Mouse (Mus musculus): ENCODE measurements around the gene Olfr64. TPM values are rescaled to one million over a fixed set of nuclear protein-coding genes. Genes with fewer than 3 reads are reported as not detected.

Gene Olfr64
- polyA plus RNA-seq (2012; rRNA removed) = not detected in 2 replicates

DNA sequence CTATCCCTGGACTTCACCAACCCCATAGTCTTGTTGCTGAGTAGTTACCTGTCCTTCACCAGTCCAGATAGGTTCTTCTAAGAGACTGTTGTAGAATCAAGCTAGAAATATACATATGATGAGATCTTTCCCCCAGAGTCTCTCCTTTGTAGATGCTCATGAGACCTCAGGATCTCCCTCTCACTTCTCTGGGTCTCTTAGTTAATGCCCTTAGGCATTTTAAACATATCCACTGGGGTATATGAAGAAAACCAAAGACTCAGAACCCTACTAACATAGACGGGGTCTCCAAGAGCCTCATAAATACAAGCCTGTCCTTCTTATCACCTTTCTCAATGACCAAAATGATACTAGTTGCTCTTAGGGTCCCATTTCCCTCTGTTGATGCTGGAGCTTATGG lies at the start of gene Olfr64:
Olfr64 (minus strand) TSS at position 101 of the 400 bp plus-strand sequence.

DNA sequence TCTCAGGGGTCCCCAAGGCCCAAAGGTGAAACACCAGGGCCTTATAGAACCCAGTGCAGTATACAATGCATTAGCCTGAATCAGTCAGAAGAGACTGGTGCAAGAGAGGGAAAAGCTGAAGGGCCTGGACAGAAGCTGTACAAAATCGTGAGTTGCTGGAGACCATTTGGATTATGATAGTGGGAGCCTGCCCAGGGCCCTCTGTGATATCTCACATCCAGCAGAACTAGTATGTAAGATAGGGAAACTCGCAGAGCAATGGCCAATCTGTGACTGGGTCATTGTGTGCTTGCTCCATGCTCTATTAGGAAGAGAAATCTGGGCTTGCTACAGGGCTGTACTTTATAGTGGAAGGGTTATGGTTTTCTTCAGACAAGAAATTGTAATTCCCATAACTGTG lies 40.0 kb upstream of the Olfr64 start, which contains the start of gene Olfr632:
Olfr632 (plus strand) TSS at position 84 of the 400 bp plus-strand sequence.

DNA sequence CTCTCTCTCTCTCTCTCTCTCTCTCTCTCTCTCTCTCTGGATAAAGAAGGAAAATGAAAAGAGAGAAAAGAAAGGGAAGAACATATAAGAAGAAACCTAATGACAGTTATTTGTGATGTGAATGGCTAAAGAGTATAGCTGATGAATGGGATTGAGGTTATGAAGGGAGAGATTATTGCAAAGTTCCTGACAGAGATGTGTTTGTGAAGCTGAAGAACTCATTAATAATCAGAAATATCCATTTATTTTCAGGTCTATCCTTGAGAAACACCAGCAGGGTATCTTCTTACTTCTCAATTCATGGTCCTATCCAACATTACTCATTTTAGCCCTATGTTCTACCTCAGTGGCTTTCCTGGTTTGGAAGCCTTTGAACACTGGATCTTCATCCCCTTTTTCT lies 34.2 kb upstream of the Olfr64 start, which contains the start of gene Olfr631:
Olfr631 (plus strand) TSS at position 301 of the 400 bp plus-strand sequence.

DNA sequence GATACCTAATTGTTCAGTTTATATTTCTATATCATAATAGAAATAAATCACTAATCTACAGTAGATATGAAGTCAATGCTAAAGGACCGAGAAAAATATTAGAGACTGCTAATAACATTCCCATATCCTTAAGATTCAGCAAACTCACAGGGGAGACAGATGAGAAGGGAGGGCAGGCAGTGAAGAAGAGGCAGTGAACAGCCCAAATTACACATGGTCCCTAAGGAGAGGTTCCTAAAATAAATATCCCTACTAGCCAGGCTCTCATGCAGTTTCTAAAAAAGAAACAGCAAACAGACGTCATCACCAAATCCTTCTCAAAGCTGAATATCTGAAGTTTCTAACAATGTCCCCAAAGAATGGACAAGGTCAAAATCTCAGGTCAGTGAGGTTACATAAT lies 8.9 kb upstream of the Olfr64 start, which contains the start of gene Olfr65:
Olfr65 (plus strand) TSS at position 301 of the 400 bp plus-strand sequence.

DNA sequence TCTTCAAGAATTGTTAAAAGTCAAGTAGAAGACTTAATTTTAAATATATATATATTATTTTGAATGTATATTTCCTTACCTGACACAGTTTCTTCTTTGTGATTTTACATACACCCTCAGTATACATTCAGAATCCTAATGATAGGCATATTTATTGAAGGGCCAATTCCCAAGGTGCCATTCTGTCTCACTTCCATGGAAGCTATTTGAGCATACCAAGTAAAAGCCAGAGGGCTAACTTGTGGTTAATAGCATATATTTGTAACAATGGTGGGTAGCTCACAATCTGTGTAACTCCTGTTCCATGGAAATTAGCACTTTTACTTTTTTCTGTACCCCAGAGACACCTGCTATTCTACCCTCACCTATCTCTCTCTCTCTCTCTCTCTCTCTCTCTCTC lies 8.1 kb downstream of the Olfr64 start, which contains the start of gene Olfr66:
Olfr66 (minus strand) TSS at position 101 of the 400 bp plus-strand sequence.

DNA sequence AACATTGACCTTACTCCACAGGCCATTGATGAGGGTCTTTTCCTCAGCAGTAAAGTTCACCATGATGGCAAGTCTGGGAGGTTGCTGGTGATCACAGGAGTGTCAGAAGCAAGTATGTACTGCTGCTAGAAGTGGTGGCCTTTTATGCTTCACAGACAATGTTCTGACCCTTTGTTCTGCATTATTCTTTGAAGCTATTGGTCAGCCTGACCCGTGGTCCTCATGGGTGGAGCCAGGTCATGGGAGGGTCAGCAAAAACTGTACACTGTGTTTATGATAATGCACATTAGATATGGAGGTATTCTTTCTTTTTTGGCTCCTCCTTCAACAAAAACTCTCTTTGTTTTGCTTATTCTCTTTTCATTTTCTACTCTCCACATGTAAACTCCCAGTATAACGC lies 41.2 kb downstream of the Olfr64 start, which contains the start of gene Hbb-y:
Hbb-y (minus strand) TSS at position 127 of the 400 bp plus-strand sequence.

DNA sequence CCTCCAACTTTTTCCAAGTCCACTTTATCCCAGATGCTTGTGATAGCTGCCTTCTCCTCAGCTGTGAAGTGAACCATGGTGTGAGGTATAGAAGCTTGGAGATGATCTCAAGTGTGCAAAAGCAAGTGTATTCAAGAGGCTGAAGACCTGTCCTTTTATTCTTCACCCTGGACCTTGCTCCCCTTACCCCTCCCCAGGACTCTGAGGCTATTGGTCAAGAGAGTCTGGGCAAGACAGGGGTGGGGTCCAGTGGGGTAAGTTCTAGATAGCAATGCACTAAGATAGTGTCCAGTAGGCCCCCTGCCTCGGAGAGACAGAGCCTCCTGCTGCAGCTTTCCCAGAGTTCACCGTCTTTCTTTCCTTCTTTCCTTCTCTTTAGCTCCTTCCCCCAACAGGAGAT lies 51.3 kb downstream of the Olfr64 start, which contains the start of gene Hbb-bh1:
Hbb-bh1 (minus strand) TSS at position 131 of the 400 bp plus-strand sequence.

DNA sequence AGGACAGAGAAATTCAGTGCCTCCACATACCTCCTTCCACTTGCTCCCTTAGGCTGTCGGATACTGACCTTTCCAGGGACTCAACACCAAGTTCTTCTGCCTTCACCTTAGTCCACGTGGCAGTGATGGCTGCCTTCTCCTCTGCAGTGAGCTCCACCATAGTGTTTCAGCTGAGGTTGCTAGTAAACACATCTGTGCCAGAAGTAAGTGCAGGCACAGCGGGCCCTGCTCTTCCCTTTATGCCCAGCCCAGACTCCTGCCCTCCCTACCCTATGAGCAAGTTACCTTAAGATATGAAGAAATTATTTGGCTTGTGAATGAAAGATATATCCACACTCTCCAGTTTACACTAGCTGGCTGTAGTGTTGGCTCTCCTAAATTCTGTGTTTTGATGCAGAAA lies 54.0 kb downstream of the Olfr64 start, which contains the start of gene Hbb-bh2:
Hbb-bh2 (minus strand) TSS at position 253 of the 400 bp plus-strand sequence.

Other genes with a start within 250 kb of the Olfr64 start
- not detected in 2 replicates for gene Olfr623, start 230.8 kb downstream of the Olfr64 start, polyA plus RNA-seq (2012; rRNA removed)
- not detected in 2 replicates for gene Olfr624, start 223.3 kb downstream of the Olfr64 start, polyA plus RNA-seq (2012; rRNA removed)
- not detected in 2 replicates for gene Olfr625-ps1, start 211.8 kb downstream of the Olfr64 start, polyA plus RNA-seq (2012; rRNA removed)
- not detected in 2 replicates for gene Olfr243, start 179.8 kb downstream of the Olfr64 start, polyA plus RNA-seq (2012; rRNA removed)
- gene Olfr628, start 164.1 kb downstream of the Olfr64 start, polyA plus RNA-seq (2012; rRNA removed) = not detected in 2 replicates
- gene Olfr629, start 149.5 kb downstream of the Olfr64 start, polyA plus RNA-seq (2012; rRNA removed) = not detected in 2 replicates
- not detected in 2 replicates for gene Olfr630, start 137.2 kb downstream of the Olfr64 start, polyA plus RNA-seq (2012; rRNA removed)
- not detected in 2 replicates for gene Olfr69, start 122.9 kb downstream of the Olfr64 start, polyA plus RNA-seq (2012; rRNA removed)
- gene Olfr68, start 114.8 kb downstream of the Olfr64 start, polyA plus RNA-seq (2012; rRNA removed) = not detected in 2 replicates
- not detected in 2 replicates for gene Olfr67, start 102.7 kb downstream of the Olfr64 start, polyA plus RNA-seq (2012; rRNA removed)
- 36.7 and 60.5 TPM in 2 replicates for gene Hbb-bt, start 80.5 kb downstream of the Olfr64 start, polyA plus RNA-seq (2012; rRNA removed)
- gene Hbb-bs, start 66.4 kb downstream of the Olfr64 start, polyA plus RNA-seq (2012; rRNA removed) = 349 and 591 TPM in 2 replicates
- not detected in 2 replicates for gene Hbb-bh2, start 54.0 kb downstream of the Olfr64 start, polyA plus RNA-seq (2012; rRNA removed)
- not detected in 2 replicates for gene Hbb-bh1, start 51.3 kb downstream of the Olfr64 start, polyA plus RNA-seq (2012; rRNA removed)
- not detected in 2 replicates for gene Hbb-y, start 41.3 kb downstream of the Olfr64 start, polyA plus RNA-seq (2012; rRNA removed)
- gene Olfr66, start 8.2 kb downstream of the Olfr64 start, polyA plus RNA-seq (2012; rRNA removed) = not detected in 2 replicates
- gene Olfr65, start 9.0 kb upstream of the Olfr64 start, polyA plus RNA-seq (2012; rRNA removed) = not detected in 2 replicates
- not detected in 2 replicates for gene Olfr631, start 34.3 kb upstream of the Olfr64 start, polyA plus RNA-seq (2012; rRNA removed)
- not detected in 2 replicates for gene Olfr632, start 39.9 kb upstream of the Olfr64 start, polyA plus RNA-seq (2012; rRNA removed)
- gene Olfr633, start 50.0 kb upstream of the Olfr64 start, polyA plus RNA-seq (2012; rRNA removed) = not detected in 2 replicates
- gene Olfr635, start 76.7 kb upstream of the Olfr64 start, polyA plus RNA-seq (2012; rRNA removed) = not detected in 2 replicates
- gene Olfr638, start 104.3 kb upstream of the Olfr64 start, polyA plus RNA-seq (2012; rRNA removed) = not detected in 2 replicates
- not detected in 2 replicates for gene Olfr639, start 122.8 kb upstream of the Olfr64 start, polyA plus RNA-seq (2012; rRNA removed)
- not detected in 2 replicates for gene Olfr640, start 131.1 kb upstream of the Olfr64 start, polyA plus RNA-seq (2012; rRNA removed)
- not detected in 2 replicates for gene Olfr641, start 141.0 kb upstream of the Olfr64 start, polyA plus RNA-seq (2012; rRNA removed)
- gene Olfr642, start 158.2 kb upstream of the Olfr64 start, polyA plus RNA-seq (2012; rRNA removed) = not detected in 2 replicates
- not detected in 2 replicates for gene 4930516K23Rik, start 167.0 kb upstream of the Olfr64 start, polyA plus RNA-seq (2012; rRNA removed)
- not detected in 2 replicates for gene Olfr644, start 177.4 kb upstream of the Olfr64 start, polyA plus RNA-seq (2012; rRNA removed)
- not detected in 2 replicates for gene Olfr645, start 191.0 kb upstream of the Olfr64 start, polyA plus RNA-seq (2012; rRNA removed)
- not detected in 2 replicates for gene Olfr646, start 210.4 kb upstream of the Olfr64 start, polyA plus RNA-seq (2012; rRNA removed)
- gene Ubqln5, start 235.3 kb upstream of the Olfr64 start, polyA plus RNA-seq (2012; rRNA removed) = not detected in 2 replicates
- gene Olfr643, start 242.9 kb upstream of the Olfr64 start, polyA plus RNA-seq (2012; rRNA removed) = not detected in 2 replicates
- gene Ubqln3, start 248.8 kb upstream of the Olfr64 start, polyA plus RNA-seq (2012; rRNA removed) = not detected in 2 replicates